Mouse (Mus musculus) C2C12 (cell line): ENCODE measurements around the gene Sh3bgrl. TPM values are rescaled to one million over a fixed set of nuclear protein-coding genes. Genes with fewer than 3 reads are reported as not detected.
"Not testable (repeated sequence)": the region's sequence is repeated elsewhere in the genome, so short reads cannot be mapped to it uniquely, and the experiment has no call there.

Source experiments
- H3K27me3 ChIP-seq: one replicate; pipeline ENCODE4 v1.6.1; 2011; ENCODE audit not compliant: control insufficient read depth, insufficient read depth, insufficient read length
- H3K36me3 ChIP-seq: one replicate; pipeline ENCODE4 v1.6.1; 2011; ENCODE audit not compliant: control insufficient read depth, insufficient read depth
- H3K4me3 ChIP-seq: one replicate; pipeline ENCODE4 v1.5.1; 2011; ENCODE audit warnings: mild to moderate bottlenecking, control low read depth; ENCODE audit not compliant: poor library complexity, insufficient read depth, severe bottlenecking
- H3K79me2 ChIP-seq: one replicate; pipeline ENCODE4 v1.6.1; 2011; ENCODE audit not compliant: control insufficient read depth, insufficient read depth
- H3K79me3 ChIP-seq: one replicate; pipeline ENCODE4 v1.6.1; 2011; ENCODE audit warnings: low read depth, control low read depth
- H3ac ChIP-seq: one replicate; pipeline ENCODE3; 2011; ENCODE audit warnings: low read depth; ENCODE audit not compliant: control insufficient read depth, insufficient read length
- CEBPB ChIP-seq: IDR thresholded peaks from one replicate; pipeline ENCODE4 v1.6.1; 2011; ENCODE audit warnings: low read depth, mild to moderate bottlenecking, control low read depth, moderate library complexity
- CTCF ChIP-seq: IDR thresholded peaks from one replicate; pipeline ENCODE4 v1.5.1; 2011; ENCODE audit not compliant: control insufficient read depth, insufficient read depth, insufficient read length
- FOSL1 ChIP-seq: IDR thresholded peaks from one replicate; pipeline ENCODE4 v1.8.0; 2011; ENCODE audit warnings: mild to moderate bottlenecking, low read length; ENCODE audit not compliant: poor library complexity, insufficient read depth, severe bottlenecking
- MAX ChIP-seq: IDR thresholded peaks from one replicate; pipeline ENCODE4 v1.6.1; 2011; ENCODE audit warnings: mild to moderate bottlenecking, control low read depth
- MYOD1 ChIP-seq: IDR thresholded peaks from one replicate; pipeline ENCODE4 v1.6.1; 2011; ENCODE audit warnings: low read depth; ENCODE audit not compliant: control insufficient read depth, insufficient read length
- MYOG ChIP-seq: IDR thresholded peaks from one replicate; pipeline ENCODE4 v1.6.1; 2011; ENCODE audit not compliant: control insufficient read depth, insufficient read length; ENCODE audit errors: extremely low read depth
- USF1 ChIP-seq: IDR thresholded peaks from one replicate; pipeline ENCODE4 v1.6.1; 2011; ENCODE audit warnings: low read depth, mild to moderate bottlenecking, control low read depth, moderate library complexity
- long read RNA-seq, 2 experiments: library from polyadenylated mRNA; unstranded; transcript quantifications; one replicate each; pipeline ENCODE4 v2.0.0; 2019 to 2020
- polyA plus RNA-seq: library from polyadenylated mRNA; unstranded; fragments of >200 nt; fragmentation: generic; extraction: Trizol; gene quantifications from one replicate; pipeline ENCODE4 v1.2.1, GENCODE M21; 2012; ENCODE audit warnings: missing spikeins

The Sh3bgrl gene
- polyA plus RNA-seq: 24.1 TPM
- long read RNA-seq, experiment 1, transcript Sh3bgrl-201 (4 exons, 2,882 nt): major isoform, 132 of 144 reads
- long read RNA-seq, experiment 1, partial matches to known transcripts: 2 of 144 reads
- long read RNA-seq, experiment 1, other reads (novel, unspliced or antisense): 10 of 144 reads
- long read RNA-seq, experiment 2, transcript Sh3bgrl-201 (4 exons, 2,882 nt): major isoform, 610 of 636 reads
- long read RNA-seq, experiment 2, partial matches to known transcripts: 11 of 636 reads
- long read RNA-seq, experiment 2, other reads (novel, unspliced or antisense): 15 of 636 reads

GRCm38 (mm10) chrX:109095245-109096242 lies at the start of gene Sh3bgrl:
Gene Sh3bgrl, plus strand, starts transcription at chrX:109095365.
- peak within 1 kb of the TSS; percentile 45 for H3K4me3 ChIP-seq
- H3ac ChIP-seq: peak within 1 kb of the TSS; percentile 62
- peaks cover 41% of the 10 kb centered on the region for H3K79me3 ChIP-seq
- TF ChIP-seq CEBPB: peak; percentile 4
- TF ChIP-seq USF1: no peak
- H3K79me2 ChIP-seq: peaks cover 51% of the 10 kb centered on the region
- H3K36me3 ChIP-seq: no peaks in the 10 kb centered on the region
- no peaks in the 10 kb centered on the region for H3K27me3 ChIP-seq

- no peaks in the 10 kb centered on the region for H3K79me3 ChIP-seq
- H3K36me3 ChIP-seq: no peaks in the 10 kb centered on the region
- TF ChIP-seq MYOG (no peak), CTCF (no peak), MAX (no peak), USF1 (no peak), FOSL1 (no peak), MYOD1 (no peak), CEBPB (no peak)
- no peaks in the 10 kb centered on the region for H3K27me3 ChIP-seq
- no peak overlapping the region for H3K4me3 ChIP-seq
- no peak overlapping the region for H3ac ChIP-seq
- H3K79me2 ChIP-seq: no peaks in the 10 kb centered on the region
These were observed 47.4 kb upstream of the Sh3bgrl start for GRCm38 (mm10) chrX:109047773-109048172.

DNA sequence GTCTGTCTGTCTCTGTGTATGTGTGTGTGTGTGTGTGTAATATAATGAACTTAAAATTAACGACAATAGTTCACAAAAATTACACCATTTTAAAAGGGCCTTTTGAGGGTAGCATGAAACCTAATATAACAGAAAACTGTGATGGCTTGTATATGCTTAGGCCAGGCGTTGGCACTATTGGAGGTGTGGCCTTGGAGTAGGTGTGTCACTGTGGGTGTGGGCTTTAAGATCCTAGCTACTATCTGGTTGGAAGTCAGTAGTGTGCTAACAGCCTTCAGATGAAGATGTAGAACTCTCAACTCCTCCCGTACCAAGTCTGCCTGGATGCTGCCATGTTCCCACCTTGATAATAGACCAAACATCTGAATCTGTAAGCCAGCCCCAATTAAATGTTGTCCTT lies 23.4 kb upstream of the Sh3bgrl start:
- H3K4me3 ChIP-seq: no peak overlapping the region

DNA sequence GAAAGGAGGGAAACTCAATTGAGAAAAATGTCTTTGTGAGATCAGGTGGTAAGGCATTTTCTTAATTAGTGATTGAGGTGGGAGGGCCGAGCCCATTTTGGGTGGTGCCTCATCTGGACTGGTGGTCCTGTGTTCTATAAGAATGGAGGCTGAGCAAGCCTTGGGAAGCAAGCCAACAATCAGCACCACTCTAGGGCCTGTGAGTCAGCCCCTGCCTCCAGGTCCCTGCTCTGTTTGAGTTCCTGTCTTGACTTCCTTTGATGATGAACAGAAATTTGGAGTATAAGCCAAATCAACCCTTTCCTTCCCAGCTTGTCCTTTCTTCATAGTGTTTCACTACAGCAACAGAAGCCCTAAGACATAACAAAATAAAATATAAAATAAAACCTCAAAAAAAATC lies 19.4 kb upstream of the Sh3bgrl start:
- H3K36me3 ChIP-seq: no peaks in the 10 kb centered on the region
- no peaks in the 10 kb centered on the region for H3K27me3 ChIP-seq
- H3K79me3 ChIP-seq: no peaks in the 10 kb centered on the region
- no peak overlapping the region for H3K4me3 ChIP-seq
- TF ChIP-seq MYOD1: no peak
- TF ChIP-seq USF1: no peak
- H3K79me2 ChIP-seq: no peaks in the 10 kb centered on the region
- no peak overlapping the region for H3ac ChIP-seq

More for the DNA sequence above, 23.4 kb upstream of the Sh3bgrl start:
- Histone ChIP-seq H3K36me3 (no peaks in the 10 kb centered on the region), H3K79me2 (no peaks in the 10 kb centered on the region), H3K27me3 (no peaks in the 10 kb centered on the region), H3ac (no peak overlapping the region), H3K79me3 (no peaks in the 10 kb centered on the region)
- TF ChIP-seq FOSL1: no peak
- no peak for TF ChIP-seq MAX
- no peak for TF ChIP-seq USF1
- no peak for TF ChIP-seq MYOG
- TF ChIP-seq CTCF: no peak

DNA sequence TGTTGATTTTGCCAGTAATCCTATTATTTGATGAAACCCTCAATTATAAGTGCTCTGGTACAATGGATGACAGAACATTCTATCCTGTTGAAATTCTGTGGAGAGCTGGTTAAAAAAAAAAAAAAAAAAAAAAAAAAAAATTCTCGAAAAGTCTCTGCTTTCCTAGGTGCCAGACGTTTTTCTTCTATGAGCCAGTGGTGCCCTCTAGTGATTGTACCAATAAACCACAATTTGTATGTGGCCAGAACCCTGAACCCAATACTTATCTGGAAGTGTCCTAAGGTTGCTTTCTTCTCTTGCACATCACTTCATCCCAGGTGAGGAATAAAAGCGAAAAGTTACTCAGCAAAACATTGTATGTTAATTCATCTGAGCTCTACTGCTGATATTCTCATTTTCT lies 18.8 kb upstream of the Sh3bgrl start:
- no peaks in the 10 kb centered on the region for H3K27me3 ChIP-seq
- no peak overlapping the region for H3K4me3 ChIP-seq
- TF ChIP-seq USF1 (no peak), CEBPB (no peak), FOSL1 (no peak), MAX (no peak), MYOG (no peak), CTCF (no peak), MYOD1 (no peak)
- no peaks in the 10 kb centered on the region for H3K36me3 ChIP-seq
- H3ac ChIP-seq: no peak overlapping the region
- H3K79me3 ChIP-seq: no peaks in the 10 kb centered on the region
- H3K79me2 ChIP-seq: no peaks in the 10 kb centered on the region

GRCm38 (mm10) chrX:109079354-109079753 lies 15.8 kb upstream of the Sh3bgrl start:
- not testable (repeated sequence) for H3K79me2 ChIP-seq, H3ac ChIP-seq, H3K79me3 ChIP-seq, H3K4me3 ChIP-seq, H3K27me3 ChIP-seq, H3K36me3 ChIP-seq
